Mouse (Mus musculus): ENCODE measurements around the gene Aip. TPM values are rescaled to one million over a fixed set of nuclear protein-coding genes. Genes with fewer than 3 reads are reported as not detected.

Aip gene
- polyA plus RNA-seq, 1 experiment from 2014 or later = 47.0 TPM

GRCm38 (mm10) chr19:4115144-4115543, 10.5 kb downstream of the Aip start:
- no peak for DNase-seq (ENCODE audit: low spot score)
- H3K9me3 ChIP-seq (ENCODE audit: control insufficient read depth, low read length) = no peaks in the 10 kb centered on the region
- H3K27me3 ChIP-seq (ENCODE audit: control insufficient read depth, insufficient read depth, low read length) = no peaks in the 10 kb centered on the region
- no peak for TF ChIP-seq CTCF (IDR thresholded peaks at IDR 0.05; ENCODE audit: low read depth)
- TF ChIP-seq EP300 (optimal IDR thresholded peaks at IDR 0.05) = no peak
- peaks cover 21% of the 10 kb centered on the region for H3K36me3 ChIP-seq (ENCODE audit: control insufficient read depth, insufficient read depth, low read length)
- WGBS = 94% methylated on average over 10 of the region's 10 CpGs
- H3K27ac ChIP-seq (replicated peaks) = no peak overlapping the region
- no peak overlapping the region for H3K9ac ChIP-seq (ENCODE audit: low read length)
- H3K4me1 ChIP-seq (replicated peaks; ENCODE audit: control insufficient read depth, insufficient read depth) = no peaks in the 10 kb centered on the region
- H3K4me2 ChIP-seq (replicated peaks; ENCODE audit: low read depth) = no peak overlapping the region
- no peak for ATAC-seq (ENCODE audit: low FRiP score, low TSS enrichment)
- H3K4me3 ChIP-seq (ENCODE audit: low read depth, low read length) = no peak overlapping the region

GRCm38 (mm10) chr19:4114551-4114950, 11.1 kb downstream of the Aip start:
- no peak overlapping the region for H3K4me2 ChIP-seq (replicated peaks; ENCODE audit: low read depth)
- DNase-seq (ENCODE audit: low spot score) (no peak), ATAC-seq (ENCODE audit: low FRiP score, low TSS enrichment) (no peak)
- WGBS = 88% methylated on average over 10 of the region's 10 CpGs
- no peak overlapping the region for H3K4me3 ChIP-seq (ENCODE audit: low read depth, low read length)
- H3K9ac ChIP-seq (ENCODE audit: low read length) = no peak overlapping the region
- no peaks in the 10 kb centered on the region for H3K27me3 ChIP-seq (ENCODE audit: control insufficient read depth, insufficient read depth, low read length)
- H3K36me3 ChIP-seq (ENCODE audit: control insufficient read depth, insufficient read depth, low read length) = peaks cover 21% of the 10 kb centered on the region
- TF ChIP-seq CTCF (IDR thresholded peaks at IDR 0.05; ENCODE audit: low read depth) = no peak
- no peak for TF ChIP-seq EP300 (optimal IDR thresholded peaks at IDR 0.05)
- H3K9me3 ChIP-seq (ENCODE audit: control insufficient read depth, low read length) = no peaks in the 10 kb centered on the region
- H3K4me1 ChIP-seq (replicated peaks; ENCODE audit: control insufficient read depth, insufficient read depth) = no peaks in the 10 kb centered on the region
- no peak overlapping the region for H3K27ac ChIP-seq (replicated peaks)

- DNase-seq (ENCODE audit: low spot score) (no peak), ATAC-seq (ENCODE audit: low FRiP score, low TSS enrichment) (peak; percentile 19; the same call in 1 of the 2 replicates)
- Histone ChIP-seq H3K4me1 (replicated peaks; ENCODE audit: control insufficient read depth, insufficient read depth) (no peaks in the 10 kb centered on the region), H3K27ac (replicated peaks) (peak overlapping the region; percentile 13; the same call in 1 of the 2 replicates), H3K9me3 (ENCODE audit: control insufficient read depth, low read length) (no peaks in the 10 kb centered on the region), H3K27me3 (ENCODE audit: control insufficient read depth, insufficient read depth, low read length) (no peaks in the 10 kb centered on the region), H3K36me3 (ENCODE audit: control insufficient read depth, insufficient read depth, low read length) (peaks cover 21% of the 10 kb centered on the region), H3K4me2 (replicated peaks; ENCODE audit: low read depth) (no peak overlapping the region), H3K9ac (ENCODE audit: low read length) (no peak overlapping the region), H3K4me3 (ENCODE audit: low read depth, low read length) (no peak overlapping the region)
- 25% methylated on average over 5 of the region's 5 CpGs for WGBS
- TF ChIP-seq CTCF (IDR thresholded peaks at IDR 0.05; ENCODE audit: low read depth) = no peak
- no peak for TF ChIP-seq EP300 (optimal IDR thresholded peaks at IDR 0.05)
Observed at GRCm38 (mm10) chr19:4113806-4114230, 11.8 kb downstream of the Aip start.

- TF ChIP-seq CTCF (IDR thresholded peaks at IDR 0.05; ENCODE audit: low read depth) (no peak), EP300 (optimal IDR thresholded peaks at IDR 0.05) (no peak)
- H3K4me1 ChIP-seq (replicated peaks; ENCODE audit: control insufficient read depth, insufficient read depth) = no peaks in the 10 kb centered on the region
- no peaks in the 10 kb centered on the region for H3K9me3 ChIP-seq (ENCODE audit: control insufficient read depth, low read length)
- H3K4me2 ChIP-seq (replicated peaks; ENCODE audit: low read depth) = no peak overlapping the region
- peak; percentile 41 for ATAC-seq (ENCODE audit: low FRiP score, low TSS enrichment)
- 66% methylated on average over 13 of the region's 13 CpGs for WGBS
- peak overlapping the region; percentile 13; the same call in 1 of the 2 replicates for H3K27ac ChIP-seq (replicated peaks)
- no peaks in the 10 kb centered on the region for H3K27me3 ChIP-seq (ENCODE audit: control insufficient read depth, insufficient read depth, low read length)
- peak; percentile 52 for DNase-seq (ENCODE audit: low spot score)
- peaks cover 19% of the 10 kb centered on the region for H3K36me3 ChIP-seq (ENCODE audit: control insufficient read depth, insufficient read depth, low read length)
- no peak overlapping the region for H3K4me3 ChIP-seq (ENCODE audit: low read depth, low read length)
- H3K9ac ChIP-seq (ENCODE audit: low read length) = 0 out of 2 replicates have a peak overlapping the region, but pooled peaks have one; percentile 1
Observed at GRCm38 (mm10) chr19:4113186-4113805, 12.4 kb downstream of the Aip start.

- 95% methylated on average over 26 of the region's 26 CpGs for WGBS
- ATAC-seq (ENCODE audit: low FRiP score, low TSS enrichment) (no peak), DNase-seq (ENCODE audit: low spot score) (no peak)
- Histone ChIP-seq H3K4me3 (ENCODE audit: low read depth, low read length) (no peak overlapping the region), H3K4me1 (replicated peaks; ENCODE audit: control insufficient read depth, insufficient read depth) (no peaks in the 10 kb centered on the region), H3K9me3 (ENCODE audit: control insufficient read depth, low read length) (no peaks in the 10 kb centered on the region), H3K27me3 (ENCODE audit: control insufficient read depth, insufficient read depth, low read length) (no peaks in the 10 kb centered on the region), H3K36me3 (ENCODE audit: control insufficient read depth, insufficient read depth, low read length) (peaks cover 17% of the 10 kb centered on the region), H3K9ac (ENCODE audit: low read length) (no peak overlapping the region), H3K27ac (replicated peaks) (no peak overlapping the region), H3K4me2 (replicated peaks; ENCODE audit: low read depth) (no peak overlapping the region)
- TF ChIP-seq CTCF (IDR thresholded peaks at IDR 0.05; ENCODE audit: low read depth) (no peak), EP300 (optimal IDR thresholded peaks at IDR 0.05) (no peak)
Observed at GRCm38 (mm10) chr19:4112063-4112960, 13.3 kb downstream of the Aip start.

Measured in stomach, postnatal 0 days (tissue).